Mouse (Mus musculus) adrenal gland, postnatal 25 days (tissue): ENCODE data around the gene a. TPM values are rescaled to one million over a fixed set of nuclear protein-coding genes. Genes with fewer than 3 reads are reported as not detected.
"Not testable (repeated sequence)": the region's sequence is repeated elsewhere in the genome, so short reads cannot be mapped to it uniquely, and the experiment has no call there.

Experiments used
- DNase-seq: peaks from one replicate; pipeline ENCODE4 v3.0.0; 2021; ENCODE audit warnings: mixed read lengths
- total RNA-seq: library from RNA; stranded (reverse); gene quantifications from 2 replicates; pipeline ENCODE4 v1.2.3, GENCODE M21; 2021

a gene
- total RNA-seq, 1 experiment from 2014 or later, result not detected

DNA sequence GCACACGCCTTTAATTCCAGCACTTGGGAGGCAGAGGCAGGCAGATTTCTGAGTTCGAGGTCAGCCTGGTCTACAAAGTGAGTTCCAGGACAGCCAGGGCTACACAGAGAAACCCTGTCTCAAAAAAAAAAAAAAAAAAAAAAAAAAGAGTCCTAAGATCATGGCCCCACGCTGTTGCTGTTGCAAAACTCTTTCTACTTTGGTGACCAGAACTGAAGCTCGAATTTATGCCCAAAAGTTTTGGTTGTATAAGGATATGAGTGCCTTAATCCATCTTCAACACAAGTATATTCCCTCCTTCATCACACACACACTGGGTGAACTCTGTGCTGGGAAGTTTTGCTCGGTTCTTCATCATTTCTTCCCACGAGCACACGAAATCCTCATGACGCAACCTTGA, 262.3 kb downstream of the a start:
- not testable (repeated sequence) for DNase-seq

DNA sequence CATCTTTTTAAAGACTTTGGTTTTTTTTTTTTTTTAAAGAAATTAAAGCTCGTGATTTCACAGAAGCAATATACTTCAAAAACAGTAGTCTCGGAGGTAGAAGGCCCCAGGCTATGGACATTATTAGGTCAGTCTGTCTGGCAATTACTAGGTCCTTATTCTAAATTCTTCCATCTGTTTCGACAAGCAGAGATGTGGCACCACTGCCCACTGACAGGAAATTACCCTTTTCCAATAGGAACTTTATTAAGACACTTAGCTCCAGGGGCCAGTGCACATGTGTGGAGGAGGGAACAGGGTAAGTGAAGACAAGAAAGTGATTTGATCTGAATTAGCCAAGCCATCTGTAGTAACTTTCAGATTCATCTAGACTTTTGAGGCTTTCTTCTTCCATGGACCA, 263.5 kb downstream of the a start:
- no peak for DNase-seq

DNA sequence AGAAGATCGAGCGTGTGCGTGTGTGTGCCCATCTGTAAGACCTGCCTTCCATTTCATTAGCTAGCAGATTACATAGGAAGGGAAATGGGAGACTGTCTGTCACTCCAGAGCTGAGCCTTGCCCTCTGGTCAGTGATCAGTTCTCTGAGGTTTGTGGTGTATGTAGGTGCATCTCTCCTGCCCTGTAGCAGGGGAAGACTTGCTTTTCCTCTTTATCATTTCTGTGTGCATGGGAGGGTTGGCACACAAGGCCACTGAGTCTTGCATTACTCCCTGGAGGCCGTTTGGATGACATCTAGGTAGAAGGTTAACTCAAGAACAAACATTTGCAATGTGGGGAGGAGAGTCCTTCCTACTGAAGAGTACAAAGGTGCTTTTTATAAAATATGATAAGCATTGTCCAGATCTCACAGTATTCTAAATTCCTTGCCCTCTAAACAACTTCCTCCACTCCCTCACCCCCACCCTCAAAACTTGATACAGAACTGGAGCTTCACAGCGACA, 264.9 kb downstream of the a start:
- DNase-seq, result no peak

DNA sequence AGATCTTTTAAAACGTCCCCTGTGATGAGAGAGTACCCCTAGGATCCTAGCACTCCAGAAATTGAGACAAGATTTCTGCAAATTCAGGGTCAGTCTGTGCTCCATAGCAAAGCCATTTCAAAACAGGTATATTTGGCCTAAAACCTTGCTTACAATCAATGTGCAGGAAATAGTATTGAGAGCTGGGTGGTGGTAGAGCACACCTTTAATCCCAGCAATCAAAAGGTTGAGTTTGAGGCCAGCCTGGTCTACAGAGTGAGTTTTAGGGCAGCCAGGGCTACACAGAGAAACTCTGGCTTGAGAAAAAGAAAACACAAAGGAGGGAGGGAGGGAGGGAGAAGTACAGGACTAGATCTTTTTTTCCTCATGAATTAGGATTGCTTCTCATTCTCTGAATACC, 266.2 kb downstream of the a start:
- DNase-seq, result no peak

DNA sequence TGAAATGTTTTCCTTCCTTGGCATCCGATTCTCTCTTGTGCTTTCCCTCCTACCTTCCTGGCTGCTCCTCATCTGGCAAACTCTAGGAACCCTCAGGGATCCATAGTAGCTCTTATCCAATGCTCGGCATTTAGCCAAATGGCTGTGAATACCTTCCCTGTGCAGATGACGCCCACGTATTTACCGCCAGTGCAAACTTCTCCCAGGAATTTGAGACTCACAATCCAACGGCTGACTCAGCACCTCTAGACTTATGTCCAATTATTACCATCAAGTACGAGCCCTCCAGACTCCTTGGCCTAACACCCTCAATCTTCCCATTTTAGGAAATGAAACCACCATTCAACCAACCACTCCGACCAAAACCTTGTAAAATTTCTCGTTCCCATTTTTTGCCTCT, 279.8 kb downstream of the a start:
- DNase-seq, result no peak

DNA sequence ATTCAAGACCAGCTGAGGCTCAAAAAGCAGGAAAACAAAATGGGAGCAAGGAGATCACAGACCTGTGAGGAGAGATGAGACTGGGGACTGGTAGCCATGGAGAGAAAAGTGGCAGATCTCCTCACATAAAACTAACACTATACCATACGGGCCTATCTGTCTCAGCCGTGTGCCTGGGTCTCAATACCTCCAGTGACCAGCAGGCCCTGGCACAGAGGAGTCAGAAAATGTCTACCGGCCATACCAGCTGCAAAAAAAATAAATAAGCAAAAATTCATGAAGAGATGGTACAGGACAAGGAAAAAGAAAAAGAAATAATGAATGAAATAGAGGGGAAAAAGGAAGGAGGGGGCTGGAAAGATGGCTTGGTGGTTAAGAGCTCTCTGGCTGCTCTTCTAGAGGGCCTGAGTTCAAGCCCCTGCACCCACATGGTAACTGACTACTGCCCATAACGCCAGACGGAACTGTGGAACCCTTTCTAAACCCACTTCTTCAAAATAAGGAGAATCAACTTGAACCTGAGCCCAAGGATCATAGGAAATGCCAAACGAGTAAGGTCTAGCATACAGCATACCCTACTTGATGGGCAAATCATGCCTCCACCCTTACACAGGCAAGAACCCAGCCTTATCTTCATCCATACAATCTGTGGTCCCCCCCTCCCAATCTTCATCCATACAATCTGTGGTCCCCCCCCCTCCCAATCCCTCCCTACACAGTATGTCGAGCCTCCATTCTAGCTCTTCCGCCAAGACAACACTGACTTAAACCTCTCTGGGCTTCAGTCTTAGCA, 281.3 kb downstream of the a start:
- DNase-seq, result no peak

DNA sequence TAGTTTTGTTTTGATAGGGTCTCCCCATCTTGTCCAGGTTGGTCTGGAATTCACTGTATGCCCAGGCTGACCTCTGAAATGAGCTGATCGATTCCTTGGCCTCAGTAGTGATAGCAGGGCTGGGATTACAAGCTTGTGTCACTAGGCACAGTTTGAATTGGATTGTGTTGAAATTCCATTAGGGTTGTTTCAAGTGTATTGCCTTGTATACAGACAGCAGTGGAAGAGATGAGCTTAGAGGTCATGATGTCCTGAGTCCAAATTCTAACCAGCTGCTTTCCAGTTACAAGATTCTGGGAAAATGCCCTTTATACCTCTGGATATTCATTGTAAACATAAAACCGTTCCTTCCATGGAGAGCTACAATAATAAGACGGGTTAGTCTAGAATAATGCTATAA, 282.1 kb downstream of the a start:
- DNase-seq, result no peak

DNA sequence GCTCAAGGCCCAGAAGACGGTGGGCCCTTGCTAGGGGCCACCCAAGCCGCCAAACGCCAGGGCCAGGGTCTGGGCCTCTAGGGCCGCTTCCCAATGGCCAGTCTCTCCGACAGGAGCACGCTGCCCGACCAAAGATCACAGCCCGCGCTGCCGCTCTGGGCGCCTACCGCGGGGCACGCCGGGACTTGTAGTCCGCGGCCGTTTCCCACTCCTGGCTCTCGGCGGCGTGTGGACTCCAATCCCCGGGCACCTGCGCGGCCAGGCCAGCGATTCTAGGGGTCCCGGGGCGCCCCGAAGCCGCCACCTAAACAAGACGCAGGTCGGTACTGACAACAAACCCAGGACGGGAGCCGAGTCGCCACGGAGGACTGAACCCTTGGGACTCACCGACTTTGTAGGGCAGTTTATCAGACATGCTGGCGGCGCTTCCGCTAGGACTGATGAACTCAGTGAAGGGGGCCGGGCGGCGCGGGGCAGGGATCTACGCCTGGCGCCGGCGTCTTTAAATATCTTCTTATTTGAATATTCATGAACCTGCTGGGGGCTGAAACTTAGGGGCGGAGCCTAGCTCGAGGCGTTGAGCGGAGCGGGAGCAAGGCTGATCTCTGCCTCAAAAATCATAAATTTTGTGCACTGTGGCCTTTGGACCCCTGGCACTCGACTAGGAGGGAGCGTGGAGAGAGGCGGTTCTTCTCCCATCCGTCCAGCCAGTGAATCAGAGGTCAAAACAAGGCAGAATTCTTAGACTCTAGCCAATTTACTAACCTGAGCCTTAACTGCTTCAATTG, 283.0 kb downstream of the a start, which contains the start of gene Ahcy:
Gene Ahcy, minus strand, starts transcription at position 520 of the 788 bp plus-strand sequence.
- DNase-seq, result peak; percentile 89

DNA sequence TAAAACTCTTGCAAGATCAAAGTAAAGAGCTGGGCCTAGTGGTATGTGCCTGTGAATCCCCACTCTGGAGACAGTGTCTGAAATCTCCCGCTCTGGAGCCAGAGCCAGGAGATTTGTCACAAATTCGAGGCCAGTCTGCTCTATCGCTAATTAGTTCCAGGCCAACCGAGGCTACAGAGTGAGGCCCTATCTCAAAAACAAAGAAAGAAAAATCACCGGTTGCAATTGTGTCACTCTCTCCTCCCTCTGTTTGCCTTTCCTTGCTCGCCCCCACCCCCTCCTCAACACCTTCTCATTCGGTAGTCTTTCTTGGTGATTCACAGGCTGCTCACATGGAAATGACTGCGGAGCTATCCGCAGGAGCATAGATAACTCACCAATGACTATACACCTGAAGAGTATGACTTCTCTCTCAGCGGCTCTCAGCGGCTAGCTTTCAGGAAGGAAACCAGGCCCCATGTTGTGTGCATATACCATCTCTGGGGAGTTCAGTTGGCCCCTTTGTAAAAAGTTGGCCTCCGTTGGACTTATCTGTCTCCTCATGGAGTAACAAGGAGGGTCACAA, 283.6 kb downstream of the a start:
- DNase-seq, result no peak

DNA sequence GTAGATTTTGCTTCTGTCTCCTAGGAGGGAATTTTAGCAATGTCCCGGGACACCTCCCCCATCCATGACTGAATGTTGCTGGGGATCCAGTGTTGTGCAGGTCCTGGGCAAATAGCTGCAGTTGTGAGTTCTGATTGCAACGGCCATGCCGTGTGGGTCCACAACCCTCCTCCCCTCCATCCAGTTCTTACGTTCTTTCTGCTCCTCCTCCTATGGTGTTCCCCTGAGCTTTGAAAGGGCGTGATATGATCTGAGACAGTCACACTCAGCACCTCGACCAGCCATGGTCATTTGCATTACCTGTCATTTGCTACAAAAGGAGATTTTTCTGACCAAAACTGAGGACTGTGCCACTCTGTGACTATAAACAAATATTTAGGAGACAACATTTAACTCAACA, 284.4 kb downstream of the a start:
- no peak for DNase-seq

DNA sequence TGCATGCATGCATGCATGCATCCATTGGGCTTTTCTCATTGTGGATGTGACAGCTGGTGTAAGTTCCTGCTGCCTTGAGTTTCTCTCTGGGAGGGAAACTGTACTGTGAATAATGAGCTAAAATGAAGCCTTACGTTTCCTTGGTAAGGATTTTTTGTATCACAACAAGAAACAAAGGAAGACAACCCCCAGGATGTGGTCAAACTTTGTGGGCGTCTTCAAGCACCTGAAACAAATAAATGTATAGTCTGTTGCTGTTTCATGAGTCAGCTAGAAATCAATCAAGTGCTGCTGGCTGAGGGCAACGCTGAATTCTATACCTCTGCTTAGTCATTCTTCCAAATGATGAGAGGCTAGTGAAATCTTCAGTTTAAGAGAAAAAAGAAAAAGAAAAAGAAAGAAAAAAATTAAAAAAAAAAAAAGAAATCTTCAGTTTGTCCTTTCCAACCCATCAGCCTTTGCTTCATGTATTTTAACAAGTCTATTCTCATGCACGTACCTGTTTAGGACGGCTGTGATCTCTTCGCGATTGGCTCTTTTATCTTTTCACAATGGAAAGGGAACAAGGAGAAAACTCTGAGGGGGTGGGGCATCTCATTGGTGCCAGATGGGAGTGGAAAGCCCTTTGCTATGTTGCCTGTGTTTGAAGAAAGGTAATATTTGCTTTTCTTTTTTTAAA, 288.4 kb downstream of the a start:
- no peak for DNase-seq

DNA sequence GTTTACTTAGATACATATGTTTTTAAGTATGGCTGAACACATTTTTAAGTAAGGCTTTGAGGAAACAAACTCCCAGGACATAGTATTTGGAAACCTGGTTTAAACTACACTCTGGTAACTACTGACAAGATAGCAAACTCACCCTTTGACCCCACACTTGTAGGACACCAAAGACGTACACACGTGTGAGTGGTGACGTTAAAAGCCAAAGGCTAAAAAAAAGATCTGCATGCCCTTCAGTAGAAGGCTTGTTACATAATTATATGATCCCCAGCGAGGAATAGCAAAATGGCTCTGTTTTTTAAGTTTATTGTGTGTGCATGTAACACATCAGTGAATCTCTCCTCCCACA, 289.0 kb downstream of the a start:
- DNase-seq, result no peak

DNA sequence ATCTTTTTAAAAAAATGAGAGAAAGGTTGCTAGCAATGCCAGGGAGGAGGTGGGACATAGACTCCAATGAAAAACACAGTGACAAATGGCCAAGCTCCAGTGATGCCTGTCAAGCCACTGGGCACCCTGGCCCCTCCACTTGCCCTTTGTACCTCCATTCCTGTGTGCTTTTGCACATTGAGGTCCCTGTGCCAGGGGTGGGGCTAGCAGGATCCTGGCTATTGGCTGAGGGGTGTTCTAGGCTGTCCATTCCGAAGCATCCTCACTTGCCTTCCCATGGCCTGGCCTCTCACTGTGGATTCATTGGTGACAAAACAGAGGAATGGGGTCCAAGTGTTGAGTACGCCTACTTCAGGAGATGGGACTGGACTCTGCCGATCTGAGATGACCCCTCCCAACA, 289.9 kb downstream of the a start:
- DNase-seq, result no peak

DNA sequence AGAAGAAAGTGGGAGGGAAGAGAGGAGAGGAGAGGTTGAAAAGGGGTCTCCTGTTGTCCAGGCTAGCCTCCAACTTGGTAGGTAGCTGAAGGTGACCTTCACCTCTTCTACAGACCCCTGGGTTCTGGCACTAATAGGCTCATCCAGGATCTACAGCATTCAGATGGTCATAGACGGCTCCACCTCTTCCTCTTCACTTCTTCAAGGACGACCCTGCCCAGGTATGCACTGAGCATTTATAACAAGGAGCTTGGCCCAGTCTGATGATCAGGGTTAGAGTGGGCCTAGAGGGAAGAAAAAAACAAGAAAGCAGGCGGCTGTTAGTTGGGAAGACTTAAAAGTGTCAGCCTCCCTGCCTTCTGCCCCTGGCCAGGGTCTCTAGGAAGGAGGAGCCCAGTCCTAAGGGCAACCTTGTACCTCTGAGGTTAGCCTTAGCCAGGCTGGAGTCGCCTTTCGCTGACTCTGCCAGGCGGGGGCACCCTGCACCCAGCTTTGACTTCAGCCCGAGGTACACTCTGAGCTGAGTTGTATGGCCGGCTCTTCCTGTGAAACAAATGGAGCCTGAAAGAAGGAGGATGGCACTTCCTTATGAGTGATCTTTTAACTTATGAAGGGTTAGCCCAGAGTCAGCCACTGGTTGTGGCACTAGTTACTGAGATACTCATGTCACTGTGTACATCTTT, 291.1 kb downstream of the a start:
- DNase-seq, result peak; percentile 78

DNA sequence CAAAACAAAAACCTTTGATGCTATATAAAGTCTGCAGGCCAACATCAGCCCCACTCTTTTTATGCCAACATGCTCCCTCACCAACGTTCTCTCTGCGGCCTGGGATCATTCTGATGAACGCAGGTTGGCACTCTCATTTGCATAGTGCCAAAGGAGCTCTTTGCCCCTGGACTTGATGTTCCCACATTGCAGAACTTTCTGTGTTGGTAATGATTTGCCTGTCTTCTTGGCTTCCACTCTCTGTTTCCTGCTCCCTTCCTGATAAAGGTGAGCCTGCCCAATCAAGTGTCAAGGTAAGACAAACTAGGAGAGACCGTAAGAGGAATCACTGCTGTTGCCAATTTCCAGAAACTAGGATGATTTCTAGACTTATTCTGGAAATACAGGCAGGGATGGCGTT, 293.3 kb downstream of the a start:
- no peak for DNase-seq

DNA sequence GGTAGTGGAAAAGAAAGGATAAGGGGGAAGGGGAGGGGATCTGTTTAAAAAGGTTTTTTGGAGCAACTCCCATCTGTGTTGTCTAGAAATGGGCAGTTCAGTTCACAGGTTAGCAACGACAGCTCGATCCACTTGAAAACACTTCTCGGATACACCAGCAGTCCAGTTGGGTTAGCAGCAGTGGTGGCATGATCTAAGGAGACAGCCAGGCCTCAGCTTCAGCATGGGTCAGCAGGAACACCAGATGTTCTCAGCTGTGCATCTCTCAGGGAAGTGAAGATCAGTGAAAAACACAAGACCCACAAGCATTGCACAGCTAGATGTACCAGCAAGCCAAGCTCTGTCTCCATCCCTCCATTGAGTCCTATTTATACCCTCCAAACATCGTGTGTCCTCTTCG, 295.1 kb downstream of the a start:
- DNase-seq, result no peak

DNA sequence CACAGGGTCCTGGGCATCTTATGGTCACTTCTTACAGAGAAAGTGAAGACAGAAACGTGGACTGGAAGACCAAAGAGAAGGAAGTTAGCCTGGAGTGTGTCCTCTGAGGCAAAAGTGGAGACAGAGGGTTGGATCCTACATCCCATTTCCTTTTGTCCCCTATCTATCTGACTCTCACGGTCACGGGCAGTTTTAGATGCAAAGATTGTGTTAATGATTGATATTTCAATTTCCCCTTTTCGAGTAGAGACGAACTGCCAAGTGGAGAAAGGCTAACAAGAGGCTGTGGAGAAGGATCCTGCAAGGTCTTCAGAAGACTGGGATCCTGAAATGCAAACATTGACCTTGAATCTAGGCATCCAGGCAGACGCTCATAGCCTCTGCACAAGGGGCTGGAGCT, 297.1 kb downstream of the a start:
- no peak for DNase-seq

DNA sequence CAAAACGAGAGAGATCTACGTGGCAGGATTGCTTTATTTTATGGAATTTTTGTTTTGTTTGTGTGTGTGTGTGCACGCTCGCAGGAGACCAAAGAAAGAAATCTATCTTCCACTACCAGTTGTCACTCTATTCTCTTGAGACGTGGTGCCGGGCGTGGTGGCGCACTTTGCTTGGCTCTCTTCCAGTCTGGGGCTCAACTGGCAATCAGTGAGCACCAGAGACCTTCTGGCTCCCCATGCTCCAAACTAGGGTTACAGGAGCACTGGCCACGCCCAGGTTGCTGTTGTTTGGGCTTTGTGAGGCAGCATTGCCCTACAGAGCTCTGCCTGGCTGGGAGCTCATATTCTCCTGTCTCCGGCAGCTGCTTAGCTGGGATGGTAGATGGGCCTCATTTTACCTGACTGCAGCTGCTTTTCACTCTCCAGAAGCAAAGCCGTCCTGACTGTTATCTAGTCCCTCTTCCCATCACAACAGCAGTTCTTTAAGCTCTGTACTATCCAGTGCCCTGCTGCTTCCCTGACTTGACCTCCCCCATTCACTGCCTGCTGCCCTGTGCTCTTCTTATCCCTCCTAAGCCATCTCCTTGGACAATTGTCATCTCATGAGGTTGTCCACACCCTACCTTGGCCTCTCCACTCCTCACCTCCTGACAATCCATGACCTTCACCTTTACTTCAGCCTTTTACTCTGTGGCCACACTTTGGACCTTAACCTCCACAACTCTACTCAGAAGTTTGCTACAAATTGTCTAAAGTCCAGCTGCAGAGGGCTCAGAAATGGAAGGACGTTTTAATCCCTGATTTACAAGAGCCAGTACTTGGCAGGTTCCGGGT, 299.9 kb downstream of the a start:
- peak; percentile 38 for DNase-seq

DNA sequence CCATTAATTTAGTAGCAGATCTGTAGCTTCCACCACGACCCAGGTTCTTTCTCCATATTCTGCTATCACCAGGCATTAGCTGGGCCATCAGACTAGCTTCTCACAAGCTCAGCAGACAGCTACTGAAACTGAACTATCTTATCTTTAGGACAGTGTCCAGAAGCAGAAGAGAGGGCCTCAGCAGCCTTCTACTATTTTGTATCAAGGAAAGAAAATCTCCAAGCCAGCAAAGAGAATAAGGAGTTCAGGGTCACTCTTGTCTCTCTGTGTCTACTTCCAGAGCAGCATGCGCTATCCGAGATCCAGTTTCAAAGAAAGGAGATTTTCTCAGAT, 300.5 kb downstream of the a start:
- no peak for DNase-seq

DNA sequence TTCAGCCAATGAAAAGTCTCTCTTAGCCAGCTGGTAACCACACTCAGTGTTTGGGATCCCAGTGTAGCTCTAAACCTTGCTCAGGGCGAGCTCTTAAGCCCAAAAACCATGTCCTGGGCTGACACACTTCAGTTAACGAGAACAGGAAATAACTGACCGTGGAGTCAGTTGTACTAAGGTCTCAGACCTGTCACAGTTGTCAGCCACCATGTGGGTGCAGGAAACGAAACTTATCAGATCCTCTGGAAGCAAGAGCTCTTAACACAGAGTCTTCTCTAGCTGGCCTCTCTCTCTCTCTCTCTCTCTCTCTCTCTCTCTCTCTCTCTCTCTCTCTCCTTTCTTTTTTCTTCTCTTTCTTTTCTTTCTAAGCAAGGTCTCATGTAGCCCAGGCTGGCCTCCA, 302.2 kb downstream of the a start:
- no peak for DNase-seq

DNA sequence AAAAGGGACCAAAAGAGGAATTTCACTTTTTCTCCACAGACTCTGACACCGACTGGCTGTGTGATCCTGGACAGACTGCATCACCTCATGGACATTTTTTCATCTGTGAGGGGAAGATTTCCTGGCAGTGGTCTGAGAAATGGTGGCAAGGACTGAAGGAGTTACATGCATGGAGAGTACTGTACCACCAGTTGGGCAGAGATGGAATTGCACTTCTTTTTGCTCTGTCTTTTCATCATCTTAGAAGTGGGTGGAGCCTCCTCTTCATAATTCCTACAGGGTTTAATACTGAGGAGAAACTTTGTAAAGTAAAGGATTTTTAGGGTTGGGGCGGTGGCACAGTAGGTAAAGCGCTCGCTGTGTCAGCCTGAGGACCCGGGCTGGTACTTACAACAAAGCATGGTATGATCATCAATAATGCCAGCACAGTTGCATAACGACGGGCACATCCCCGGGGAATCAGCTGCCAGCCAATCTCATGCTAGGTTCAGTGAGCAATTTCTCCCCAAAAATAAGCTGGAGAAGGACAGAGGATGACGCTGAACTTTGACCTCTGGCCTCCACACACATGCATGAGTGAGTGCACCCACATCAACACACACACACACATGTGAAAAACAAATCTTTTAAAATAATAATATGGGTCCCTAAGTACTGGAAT, 307.6 kb downstream of the a start:
- peak; percentile 10 for DNase-seq
